Mouse (Mus musculus) G1E (cell line): ENCODE data around the gene Cfap299. TPM values are rescaled to one million over a fixed set of nuclear protein-coding genes. Genes with fewer than 3 reads are reported as not detected.

Experiments
- ATAC-seq: 2 replicates; pipeline ENCODE4 v1.8.0; 2016; ENCODE audit warnings: mild to moderate bottlenecking; ENCODE audit not compliant: insufficient number of reproducible peaks, poor library complexity, low FRiP score, severe bottlenecking; ENCODE audit errors: extremely low read depth
- DNase-seq: peaks from one replicate; pipeline ENCODE4 v3.0.0; 2012; ENCODE audit warnings: low spot score
- H3K27me3 ChIP-seq: 2 replicates; pipeline ENCODE4 v1.6.1; 2012; ENCODE audit warnings: mild to moderate bottlenecking, low read length, inconsistent platforms; ENCODE audit not compliant: insufficient read depth
- H3K36me3 ChIP-seq: replicated peaks from 2 replicates; pipeline ENCODE3; 2012; ENCODE audit warnings: mild to moderate bottlenecking, inconsistent platforms
- H3K4me1 ChIP-seq: 2 replicates; pipeline ENCODE4 v1.6.1; 2012; ENCODE audit warnings: low read depth, low read length, inconsistent platforms, mixed read lengths; ENCODE audit not compliant: insufficient read depth
- H3K4me3 ChIP-seq: 2 replicates; pipeline ENCODE4 v1.5.1; 2012; ENCODE audit warnings: low read depth, mild to moderate bottlenecking, inconsistent platforms, low read length, moderate library complexity, mixed read lengths
- H3K9me3 ChIP-seq: replicated peaks from 2 replicates; pipeline ENCODE4 v1.6.1; 2012; ENCODE audit warnings: inconsistent platforms
- CTCF ChIP-seq: IDR thresholded peaks from 2 replicates; pipeline ENCODE4 v1.5.1; 2012; ENCODE audit warnings: low read depth, low read length, inconsistent platforms, mixed read lengths
- GATA1 ChIP-seq: IDR thresholded peaks from 2 replicates; pipeline ENCODE4 v1.6.1; 2012; ENCODE audit warnings: borderline replicate concordance, low read length, inconsistent platforms, mixed read lengths
- GATA2 ChIP-seq: IDR thresholded peaks from 2 replicates; pipeline ENCODE4 v1.6.1; 2012; ENCODE audit warnings: low read depth, low read length, inconsistent platforms, borderline replicate concordance
- POLR2AphosphoS5 ChIP-seq: IDR thresholded peaks from 2 replicates; pipeline ENCODE4 v1.6.1; 2012; ENCODE audit warnings: low read depth, low read length, inconsistent platforms; ENCODE audit not compliant: insufficient replicate concordance
- TAL1 ChIP-seq: conservative IDR thresholded peaks from 2 replicates; pipeline ENCODE4 v1.6.1; 2012; ENCODE audit warnings: low read depth, low read length, inconsistent platforms, mixed read lengths
- polyA plus RNA-seq: library from polyadenylated mRNA; stranded (reverse); fragments of >175 nt; gene quantifications from 2 replicates; pipeline ENCODE4 v1.2.3, GENCODE M21; 2012
- total RNA-seq, 2 experiments: library from RNA; stranded (forward) in 1 of 2; stranded (reverse) in 1 of 2; fragments of 200-1000 nt in 1 of 2; fragments of >200 nt in 1 of 2; fragmentation: Nextera tagmentation in 1 of 2; gene quantifications; 2 replicates each; pipeline ENCODE4 v1.2.3; 2014 to 2017

The Cfap299 gene
- total and polyA plus RNA-seq, 3 experiments = not detected

GRCm38 (mm10) chr5:98410060-98410459 is 81.0 kb downstream of the Cfap299 start:
- H3K9me3 ChIP-seq = peaks cover 21% of the 10 kb centered on the region
- DNase-seq = no peak
- no peak for ATAC-seq

GRCm38 (mm10) chr5:98416385-98417145 is 87.5 kb downstream of the Cfap299 start:
- Histone ChIP-seq H3K4me3 (no peak overlapping the region), H3K27me3 (no peaks in the 10 kb centered on the region), H3K36me3 (no peaks in the 10 kb centered on the region), H3K9me3 (peaks cover 30% of the 10 kb centered on the region), H3K4me1 (no peaks in the 10 kb centered on the region)
- TF ChIP-seq GATA1 (no peak), POLR2AphosphoS5 (no peak), GATA2 (no peak), CTCF (no peak), TAL1 (no peak)
- ATAC-seq (no peak), DNase-seq (no peak)

More at GRCm38 (mm10) chr5:98410060-98410459, 81.0 kb downstream of the Cfap299 start:
- TF ChIP-seq POLR2AphosphoS5 = no peak
- TF ChIP-seq TAL1 = no peak
- no peak for TF ChIP-seq GATA1
- TF ChIP-seq CTCF = no peak
- no peak for TF ChIP-seq GATA2
- H3K4me1 ChIP-seq = no peaks in the 10 kb centered on the region
- no peaks in the 10 kb centered on the region for H3K27me3 ChIP-seq
- no peak overlapping the region for H3K4me3 ChIP-seq
- no peaks in the 10 kb centered on the region for H3K36me3 ChIP-seq

GRCm38 (mm10) chr5:98424965-98425364 is 95.9 kb downstream of the Cfap299 start:
- no peak overlapping the region for H3K4me3 ChIP-seq

GRCm38 (mm10) chr5:98426112-98426511 is 97.0 kb downstream of the Cfap299 start:
- DNase-seq = no peak
- no peak for ATAC-seq
- TF ChIP-seq CTCF = no peak
- TF ChIP-seq GATA1 = no peak
- no peak for TF ChIP-seq GATA2
- TF ChIP-seq TAL1 = no peak
- TF ChIP-seq POLR2AphosphoS5 = no peak
- Histone ChIP-seq H3K27me3 (no peaks in the 10 kb centered on the region), H3K4me1 (no peaks in the 10 kb centered on the region), H3K36me3 (no peaks in the 10 kb centered on the region), H3K9me3 (peaks cover 32% of the 10 kb centered on the region), H3K4me3 (no peak overlapping the region)

More at GRCm38 (mm10) chr5:98424965-98425364, 95.9 kb downstream of the Cfap299 start:
- no peak for ATAC-seq
- H3K36me3 ChIP-seq = no peaks in the 10 kb centered on the region
- H3K9me3 ChIP-seq = peaks cover 28% of the 10 kb centered on the region
- TF ChIP-seq TAL1 (no peak), CTCF (no peak)
- H3K4me1 ChIP-seq = no peaks in the 10 kb centered on the region
- no peaks in the 10 kb centered on the region for H3K27me3 ChIP-seq
- DNase-seq = no peak

GRCm38 (mm10) chr5:98430060-98430459 is 101.0 kb downstream of the Cfap299 start:
- Histone ChIP-seq H3K9me3 (peaks cover 30% of the 10 kb centered on the region), H3K4me3 (no peak overlapping the region), H3K4me1 (no peaks in the 10 kb centered on the region), H3K27me3 (no peaks in the 10 kb centered on the region), H3K36me3 (no peaks in the 10 kb centered on the region)
- ATAC-seq (no peak), DNase-seq (no peak)
- TF ChIP-seq GATA1 (no peak), GATA2 (no peak), CTCF (no peak), TAL1 (no peak), POLR2AphosphoS5 (no peak)

GRCm38 (mm10) chr5:98438686-98439085 is 109.6 kb downstream of the Cfap299 start:
- DNase-seq = no peak
- Histone ChIP-seq H3K4me1 (no peaks in the 10 kb centered on the region), H3K4me3 (no peak overlapping the region), H3K36me3 (no peaks in the 10 kb centered on the region), H3K9me3 (peaks cover 13% of the 10 kb centered on the region), H3K27me3 (no peaks in the 10 kb centered on the region)
- ATAC-seq = no peak
- no peak for TF ChIP-seq TAL1
- TF ChIP-seq CTCF = no peak
- TF ChIP-seq GATA2 = no peak
- no peak for TF ChIP-seq POLR2AphosphoS5
- no peak for TF ChIP-seq GATA1
